Mouse (Mus musculus): ENCODE measurements around the gene Itpk1.
A peak's percentile ranks its signal among the peaks of the same experiment; 100 is the strongest.

Itpk1 gene

GRCm38 (mm10) chr12:102596410-102596809 lies 108.3 kb downstream of the Itpk1 start:
- DNase-seq (ENCODE audit: extremely low read depth, low read depth): no peak

- DNase-seq (ENCODE audit: extremely low read depth, low read depth): no peak
Observed at GRCm38 (mm10) chr12:102594627-102595026, 110.1 kb downstream of the Itpk1 start.

GRCm38 (mm10) chr12:102593699-102594098 lies 111.0 kb downstream of the Itpk1 start:
- DNase-seq (ENCODE audit: extremely low read depth, low read depth): no peak

- no peak for DNase-seq (ENCODE audit: extremely low read depth, low read depth)
Observed at GRCm38 (mm10) chr12:102590711-102591360, 113.9 kb downstream of the Itpk1 start.

- no peak for DNase-seq (ENCODE audit: extremely low read depth, low read depth)
Observed at GRCm38 (mm10) chr12:102587106-102587505, 117.6 kb downstream of the Itpk1 start.

- no peak for DNase-seq (ENCODE audit: extremely low read depth, low read depth)
Observed at GRCm38 (mm10) chr12:102586286-102586881, 118.3 kb downstream of the Itpk1 start.

- DNase-seq (ENCODE audit: extremely low read depth, low read depth): no peak
Observed at GRCm38 (mm10) chr12:102585390-102585789, 119.3 kb downstream of the Itpk1 start.

GRCm38 (mm10) chr12:102582441-102582840 lies 122.3 kb downstream of the Itpk1 start:
- DNase-seq (ENCODE audit: extremely low read depth, low read depth): no peak

- DNase-seq (ENCODE audit: extremely low read depth, low read depth): no peak
Observed at GRCm38 (mm10) chr12:102581579-102582196, 123.0 kb downstream of the Itpk1 start.

GRCm38 (mm10) chr12:102579041-102579440 lies 125.7 kb downstream of the Itpk1 start:
- DNase-seq (ENCODE audit: extremely low read depth, low read depth): peak; percentile 21

GRCm38 (mm10) chr12:102576659-102577398 lies 127.9 kb downstream of the Itpk1 start:
- no peak for DNase-seq (ENCODE audit: extremely low read depth, low read depth)

GRCm38 (mm10) chr12:102575541-102576329 lies 129.0 kb downstream of the Itpk1 start:
- no peak for DNase-seq (ENCODE audit: extremely low read depth, low read depth)

GRCm38 (mm10) chr12:102573036-102573435 lies 131.7 kb downstream of the Itpk1 start:
- no peak for DNase-seq (ENCODE audit: extremely low read depth, low read depth)

GRCm38 (mm10) chr12:102571666-102572065 lies 133.1 kb downstream of the Itpk1 start:
- DNase-seq (ENCODE audit: extremely low read depth, low read depth): no peak

GRCm38 (mm10) chr12:102570734-102571133 lies 134.0 kb downstream of the Itpk1 start:
- DNase-seq (ENCODE audit: extremely low read depth, low read depth): no peak

GRCm38 (mm10) chr12:102570111-102570510 lies 134.6 kb downstream of the Itpk1 start:
- no peak for DNase-seq (ENCODE audit: extremely low read depth, low read depth)

- DNase-seq (ENCODE audit: extremely low read depth, low read depth): no peak
Observed at GRCm38 (mm10) chr12:102568219-102568618, 136.5 kb downstream of the Itpk1 start.

GRCm38 (mm10) chr12:102566951-102567350 lies 137.8 kb downstream of the Itpk1 start:
- no peak for DNase-seq (ENCODE audit: extremely low read depth, low read depth)

- DNase-seq (ENCODE audit: extremely low read depth, low read depth): no peak
Observed at GRCm38 (mm10) chr12:102565086-102565485, 139.6 kb downstream of the Itpk1 start.

GRCm38 (mm10) chr12:102557372-102557771 lies 147.4 kb downstream of the Itpk1 start:
- DNase-seq (ENCODE audit: extremely low read depth, low read depth): no peak

- no peak for DNase-seq (ENCODE audit: extremely low read depth, low read depth)
Observed at GRCm38 (mm10) chr12:102555850-102556249, 148.9 kb downstream of the Itpk1 start.
